Mouse (Mus musculus) frontal cortex, postnatal 36 days (tissue): ENCODE results near the gene Gm14226.
"Not testable (repeated sequence)": the region's sequence is repeated elsewhere in the genome, so short reads cannot be mapped to it uniquely, and the experiment has no call there.

Experiments used
- DNase-seq, 2 experiments: peaks; one replicate each; pipeline ENCODE4 v3.0.0; 2022; ENCODE audit warnings: low spot score in 2 of 2

Gm14226 gene

GRCm38 (mm10) chr2:155047452-155048178, 29.5 kb downstream of the Gm14226 start:
- no peak for DNase-seq

DNA sequence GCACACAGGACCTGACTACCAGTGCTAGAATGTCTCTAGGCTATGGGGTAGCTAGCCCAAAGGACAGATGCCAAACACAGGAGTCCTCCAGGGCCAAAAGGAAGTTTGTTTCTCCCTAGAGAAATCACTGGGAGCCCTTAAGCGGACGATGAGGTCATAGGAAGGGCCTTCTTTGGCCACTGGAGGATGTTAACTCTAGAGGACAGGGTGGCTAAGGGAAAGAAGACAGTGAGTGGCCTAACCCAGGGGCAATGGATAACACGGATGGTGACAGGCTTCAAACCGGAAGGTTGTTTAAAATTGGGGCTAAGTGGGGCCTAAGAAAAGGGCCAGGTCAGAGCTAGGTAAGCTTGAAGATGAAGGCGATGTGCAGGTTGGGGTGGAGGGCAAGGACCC, 32.0 kb downstream of the Gm14226 start:
- no peak for DNase-seq

GRCm38 (mm10) chr2:155050504-155051236, 32.6 kb downstream of the Gm14226 start:
- DNase-seq, result peak; percentile 90

GRCm38 (mm10) chr2:155051622-155052351, 33.7 kb downstream of the Gm14226 start:
- no peak for DNase-seq

- no peak for DNase-seq
Observed at GRCm38 (mm10) chr2:155052681-155053080, 34.6 kb downstream of the Gm14226 start.

- not testable (repeated sequence) for DNase-seq
Observed at GRCm38 (mm10) chr2:155053512-155053911, 35.4 kb downstream of the Gm14226 start.

GRCm38 (mm10) chr2:155054672-155055071, 36.6 kb downstream of the Gm14226 start:
- no peak for DNase-seq

DNA sequence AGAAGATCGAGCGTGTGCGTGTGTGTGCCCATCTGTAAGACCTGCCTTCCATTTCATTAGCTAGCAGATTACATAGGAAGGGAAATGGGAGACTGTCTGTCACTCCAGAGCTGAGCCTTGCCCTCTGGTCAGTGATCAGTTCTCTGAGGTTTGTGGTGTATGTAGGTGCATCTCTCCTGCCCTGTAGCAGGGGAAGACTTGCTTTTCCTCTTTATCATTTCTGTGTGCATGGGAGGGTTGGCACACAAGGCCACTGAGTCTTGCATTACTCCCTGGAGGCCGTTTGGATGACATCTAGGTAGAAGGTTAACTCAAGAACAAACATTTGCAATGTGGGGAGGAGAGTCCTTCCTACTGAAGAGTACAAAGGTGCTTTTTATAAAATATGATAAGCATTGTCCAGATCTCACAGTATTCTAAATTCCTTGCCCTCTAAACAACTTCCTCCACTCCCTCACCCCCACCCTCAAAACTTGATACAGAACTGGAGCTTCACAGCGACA, 38.1 kb downstream of the Gm14226 start:
- no peak for DNase-seq

- no peak for DNase-seq
Observed at GRCm38 (mm10) chr2:155057361-155057760, 39.3 kb downstream of the Gm14226 start.

DNA sequence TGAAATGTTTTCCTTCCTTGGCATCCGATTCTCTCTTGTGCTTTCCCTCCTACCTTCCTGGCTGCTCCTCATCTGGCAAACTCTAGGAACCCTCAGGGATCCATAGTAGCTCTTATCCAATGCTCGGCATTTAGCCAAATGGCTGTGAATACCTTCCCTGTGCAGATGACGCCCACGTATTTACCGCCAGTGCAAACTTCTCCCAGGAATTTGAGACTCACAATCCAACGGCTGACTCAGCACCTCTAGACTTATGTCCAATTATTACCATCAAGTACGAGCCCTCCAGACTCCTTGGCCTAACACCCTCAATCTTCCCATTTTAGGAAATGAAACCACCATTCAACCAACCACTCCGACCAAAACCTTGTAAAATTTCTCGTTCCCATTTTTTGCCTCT, 53.0 kb downstream of the Gm14226 start:
- no peak for DNase-seq

DNA sequence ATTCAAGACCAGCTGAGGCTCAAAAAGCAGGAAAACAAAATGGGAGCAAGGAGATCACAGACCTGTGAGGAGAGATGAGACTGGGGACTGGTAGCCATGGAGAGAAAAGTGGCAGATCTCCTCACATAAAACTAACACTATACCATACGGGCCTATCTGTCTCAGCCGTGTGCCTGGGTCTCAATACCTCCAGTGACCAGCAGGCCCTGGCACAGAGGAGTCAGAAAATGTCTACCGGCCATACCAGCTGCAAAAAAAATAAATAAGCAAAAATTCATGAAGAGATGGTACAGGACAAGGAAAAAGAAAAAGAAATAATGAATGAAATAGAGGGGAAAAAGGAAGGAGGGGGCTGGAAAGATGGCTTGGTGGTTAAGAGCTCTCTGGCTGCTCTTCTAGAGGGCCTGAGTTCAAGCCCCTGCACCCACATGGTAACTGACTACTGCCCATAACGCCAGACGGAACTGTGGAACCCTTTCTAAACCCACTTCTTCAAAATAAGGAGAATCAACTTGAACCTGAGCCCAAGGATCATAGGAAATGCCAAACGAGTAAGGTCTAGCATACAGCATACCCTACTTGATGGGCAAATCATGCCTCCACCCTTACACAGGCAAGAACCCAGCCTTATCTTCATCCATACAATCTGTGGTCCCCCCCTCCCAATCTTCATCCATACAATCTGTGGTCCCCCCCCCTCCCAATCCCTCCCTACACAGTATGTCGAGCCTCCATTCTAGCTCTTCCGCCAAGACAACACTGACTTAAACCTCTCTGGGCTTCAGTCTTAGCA, 54.5 kb downstream of the Gm14226 start:
- DNase-seq, result no peak

GRCm38 (mm10) chr2:155073347-155073746, 55.3 kb downstream of the Gm14226 start:
- DNase-seq, result no peak

- DNase-seq, result peak; percentile 91 to 94
Observed at GRCm38 (mm10) chr2:155073978-155074765, 56.1 kb downstream of the Gm14226 start, which contains the start of gene Ahcy. Ahcy (minus strand) TSS chr2:155074497.

DNA sequence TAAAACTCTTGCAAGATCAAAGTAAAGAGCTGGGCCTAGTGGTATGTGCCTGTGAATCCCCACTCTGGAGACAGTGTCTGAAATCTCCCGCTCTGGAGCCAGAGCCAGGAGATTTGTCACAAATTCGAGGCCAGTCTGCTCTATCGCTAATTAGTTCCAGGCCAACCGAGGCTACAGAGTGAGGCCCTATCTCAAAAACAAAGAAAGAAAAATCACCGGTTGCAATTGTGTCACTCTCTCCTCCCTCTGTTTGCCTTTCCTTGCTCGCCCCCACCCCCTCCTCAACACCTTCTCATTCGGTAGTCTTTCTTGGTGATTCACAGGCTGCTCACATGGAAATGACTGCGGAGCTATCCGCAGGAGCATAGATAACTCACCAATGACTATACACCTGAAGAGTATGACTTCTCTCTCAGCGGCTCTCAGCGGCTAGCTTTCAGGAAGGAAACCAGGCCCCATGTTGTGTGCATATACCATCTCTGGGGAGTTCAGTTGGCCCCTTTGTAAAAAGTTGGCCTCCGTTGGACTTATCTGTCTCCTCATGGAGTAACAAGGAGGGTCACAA, 56.8 kb downstream of the Gm14226 start:
- no peak for DNase-seq

DNA sequence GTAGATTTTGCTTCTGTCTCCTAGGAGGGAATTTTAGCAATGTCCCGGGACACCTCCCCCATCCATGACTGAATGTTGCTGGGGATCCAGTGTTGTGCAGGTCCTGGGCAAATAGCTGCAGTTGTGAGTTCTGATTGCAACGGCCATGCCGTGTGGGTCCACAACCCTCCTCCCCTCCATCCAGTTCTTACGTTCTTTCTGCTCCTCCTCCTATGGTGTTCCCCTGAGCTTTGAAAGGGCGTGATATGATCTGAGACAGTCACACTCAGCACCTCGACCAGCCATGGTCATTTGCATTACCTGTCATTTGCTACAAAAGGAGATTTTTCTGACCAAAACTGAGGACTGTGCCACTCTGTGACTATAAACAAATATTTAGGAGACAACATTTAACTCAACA, 57.6 kb downstream of the Gm14226 start:
- no peak for DNase-seq
